Mouse (Mus musculus) myocyte (in vitro differentiated cells): Measurements from ENCODE around the gene Asic2.

Experiments
- CEBPB ChIP-seq: IDR thresholded peaks from 2 replicates; pipeline ENCODE4 v1.6.1; 2011; ENCODE audit warnings: mild to moderate bottlenecking, moderate library complexity; ENCODE audit not compliant: poor library complexity, insufficient read depth, severe bottlenecking
- E2F4 ChIP-seq: IDR thresholded peaks from one replicate; pipeline ENCODE4 v1.6.1; 2011; ENCODE audit warnings: mild to moderate bottlenecking, control low read depth, moderate library complexity; ENCODE audit not compliant: insufficient read depth
- MAX ChIP-seq: IDR thresholded peaks from one replicate; pipeline ENCODE4 v1.6.1; 2011; ENCODE audit warnings: low read depth, mild to moderate bottlenecking, control low read depth
- POLR2A ChIP-seq: IDR thresholded peaks from one replicate; pipeline ENCODE4 v1.6.1; 2011; ENCODE audit warnings: low read depth, mild to moderate bottlenecking, control low read depth, moderate library complexity; ENCODE audit not compliant: insufficient read length
- POLR2AphosphoS2 ChIP-seq: IDR thresholded peaks from one replicate; pipeline ENCODE4 v1.6.1; 2011; ENCODE audit warnings: low read depth, control low read depth; ENCODE audit not compliant: insufficient read length
- REST ChIP-seq: IDR thresholded peaks from one replicate; pipeline ENCODE4 v1.6.1; 2011; ENCODE audit warnings: mild to moderate bottlenecking, control low read depth, moderate library complexity; ENCODE audit not compliant: insufficient read depth, insufficient read length
- SRF ChIP-seq: IDR thresholded peaks from one replicate; pipeline ENCODE4 v1.6.1; 2011; ENCODE audit warnings: low read depth; ENCODE audit not compliant: control insufficient read depth, insufficient read length
- TCF12 ChIP-seq: IDR thresholded peaks from one replicate; pipeline ENCODE4 v1.6.1; 2011; ENCODE audit warnings: mild to moderate bottlenecking, control low read depth; ENCODE audit not compliant: poor library complexity, insufficient read depth, severe bottlenecking
- TCF3 ChIP-seq: IDR thresholded peaks from one replicate; pipeline ENCODE4 v1.6.1; 2011; ENCODE audit warnings: low read depth, control low read depth; ENCODE audit not compliant: insufficient read length
- USF1 ChIP-seq: IDR thresholded peaks from one replicate; pipeline ENCODE4 v1.6.1; 2011; ENCODE audit warnings: low read depth, mild to moderate bottlenecking, control low read depth, moderate library complexity

DNA sequence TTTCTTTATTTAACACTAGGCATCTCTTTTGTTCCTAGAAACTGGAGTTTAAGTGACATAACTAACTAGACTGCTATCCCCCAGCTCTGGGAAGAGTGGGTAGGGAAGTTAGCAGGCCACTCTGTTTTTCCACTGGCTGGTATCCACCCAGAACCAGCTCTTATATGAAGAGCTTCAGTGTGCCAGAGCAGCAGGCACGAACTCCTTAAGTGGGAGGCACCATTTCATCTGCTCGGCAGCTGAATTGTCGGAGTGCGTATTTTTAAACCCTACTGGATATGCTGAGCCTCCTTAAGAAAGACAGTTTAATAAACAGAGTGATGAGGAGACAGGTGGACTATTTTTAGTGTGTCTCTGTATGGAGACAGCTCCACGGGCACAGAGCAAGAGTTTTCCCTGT, 475.9 kb downstream of the Asic2 start:
- TF ChIP-seq POLR2A (no peak), USF1 (no peak), SRF (no peak), CEBPB (no peak), POLR2AphosphoS2 (no peak), MAX (no peak), TCF12 (no peak), REST (no peak), TCF3 (no peak), E2F4 (no peak)
